Mouse (Mus musculus): ENCODE measurements around the gene Tmeff2.

Tmeff2 gene

DNA sequence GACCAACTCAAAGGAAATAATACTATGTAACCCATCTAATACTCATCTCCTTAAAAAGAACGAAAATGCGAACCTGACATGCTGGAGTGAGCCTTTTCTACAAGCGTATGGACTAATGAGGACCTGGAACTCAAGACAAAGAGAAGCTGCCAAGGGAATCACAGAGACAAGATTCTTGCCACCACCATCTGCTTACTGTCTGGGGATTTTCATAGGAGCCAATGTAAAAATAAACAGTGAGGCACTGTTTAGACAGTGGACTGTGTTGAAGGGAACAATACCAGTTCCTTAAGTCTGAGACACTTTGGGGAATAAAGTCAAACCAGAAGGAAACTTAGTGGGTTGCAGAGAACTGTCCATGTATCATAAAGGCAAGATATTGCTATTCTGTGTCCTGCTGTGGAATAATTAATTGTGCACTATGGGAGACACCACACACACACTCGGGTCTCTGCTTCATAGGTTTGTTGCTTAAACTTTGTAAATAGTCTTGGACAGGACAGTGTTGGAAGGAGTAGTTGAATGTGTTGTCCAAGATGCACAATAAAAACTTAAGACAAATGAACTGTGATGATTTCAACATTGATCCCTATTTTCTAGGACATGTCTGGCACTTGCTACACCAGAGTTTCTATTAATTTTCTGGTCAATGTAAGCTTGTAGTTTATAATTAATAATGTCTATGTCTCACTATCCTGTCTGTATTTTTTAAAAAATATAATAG lies 79.1 kb downstream of the Tmeff2 start:
- no peak for DNase-seq (ENCODE audit: extremely low spot score, low read depth, low spot score)

DNA sequence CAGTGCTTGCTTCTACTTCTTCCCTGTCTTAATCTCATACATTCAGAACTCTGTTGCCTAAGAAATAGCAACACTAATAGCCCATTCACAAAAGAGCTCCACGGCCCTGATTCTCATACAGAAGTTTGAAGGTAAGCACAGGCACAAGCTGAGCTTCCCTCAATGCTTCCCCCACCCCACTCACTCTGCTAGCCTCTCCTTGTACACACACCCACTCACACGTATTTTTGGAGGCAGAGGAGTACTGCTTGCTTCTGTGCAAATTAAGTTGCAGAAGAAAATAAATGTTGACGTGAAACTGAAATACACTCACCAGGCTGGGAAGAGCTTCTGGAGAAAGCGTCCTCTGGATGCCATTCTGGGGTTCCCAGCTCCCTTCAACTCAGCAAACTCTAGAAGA lies 80.1 kb downstream of the Tmeff2 start:
- DNase-seq (ENCODE audit: extremely low spot score, low read depth, low spot score): no peak

DNA sequence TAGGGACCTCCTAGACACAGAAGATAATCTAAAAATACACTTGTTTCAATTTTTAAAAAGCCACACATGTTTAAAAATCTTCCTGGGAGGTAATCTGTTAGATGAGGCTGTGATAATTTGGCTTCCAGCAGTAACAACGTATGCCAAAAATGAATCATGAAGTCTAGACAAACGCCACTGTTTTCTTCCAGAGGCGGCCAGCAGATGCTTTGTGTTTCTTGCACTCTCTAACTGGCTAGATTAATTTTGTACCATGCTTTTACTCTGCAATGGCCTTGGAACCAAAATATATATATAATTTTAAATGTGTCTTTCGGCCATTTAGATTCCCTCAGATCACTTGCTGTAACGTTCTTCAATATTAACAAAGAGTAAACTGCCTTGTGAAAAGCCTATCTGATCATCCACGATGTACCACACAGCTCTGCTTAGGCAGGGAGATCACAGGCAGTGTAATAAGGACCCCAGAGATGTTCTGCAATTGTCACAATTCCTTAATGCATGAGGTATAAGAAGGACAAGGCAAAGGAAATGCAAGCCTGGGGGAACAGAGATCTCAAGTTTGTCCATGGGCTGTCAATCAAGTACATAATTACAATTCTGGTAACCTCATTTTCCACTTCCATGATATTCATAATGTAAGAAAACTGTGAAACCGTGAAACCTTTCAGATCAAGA lies 80.8 kb downstream of the Tmeff2 start:
- DNase-seq (ENCODE audit: extremely low spot score, low read depth, low spot score): no peak

DNA sequence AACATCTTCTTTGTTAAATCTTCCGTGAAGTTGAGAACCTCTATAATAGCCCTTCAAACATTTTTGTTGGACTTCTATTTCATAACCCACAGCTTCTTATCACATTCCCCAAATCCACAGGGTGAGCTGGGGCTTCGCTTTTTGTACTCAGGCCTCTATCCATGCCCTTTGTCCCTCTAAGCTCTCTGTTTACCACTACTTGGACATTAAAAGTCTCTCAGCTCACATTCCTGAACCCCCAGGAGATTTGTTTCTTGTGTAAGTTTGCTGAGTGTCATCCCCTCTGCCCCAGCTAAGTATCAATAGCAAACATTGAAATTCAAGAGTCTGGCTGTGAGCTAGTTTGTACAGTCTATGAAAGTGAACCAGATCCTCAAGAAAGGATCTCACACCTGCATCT lies 90.2 kb downstream of the Tmeff2 start:
- no peak for DNase-seq (ENCODE audit: extremely low spot score, low read depth, low spot score)

DNA sequence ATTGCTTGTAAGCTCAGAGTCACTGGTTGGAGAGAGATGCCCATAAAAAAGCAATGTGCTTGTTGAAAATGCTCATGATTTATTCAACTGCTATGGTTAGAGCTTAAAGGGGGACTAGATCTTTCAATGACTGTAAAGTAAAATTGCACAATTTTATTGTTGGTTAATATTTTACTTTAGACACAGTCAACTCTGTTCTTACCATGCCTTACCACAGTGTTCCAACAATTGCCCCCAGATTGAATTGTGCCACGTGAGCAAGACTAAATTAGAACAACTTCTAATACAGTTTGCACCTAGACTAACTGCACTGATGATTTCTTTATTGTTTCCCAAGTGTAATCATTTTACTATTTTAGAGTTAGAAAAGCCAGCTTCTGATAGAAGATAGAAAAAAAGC lies 94.1 kb downstream of the Tmeff2 start:
- DNase-seq (ENCODE audit: extremely low spot score, low read depth, low spot score): no peak

DNA sequence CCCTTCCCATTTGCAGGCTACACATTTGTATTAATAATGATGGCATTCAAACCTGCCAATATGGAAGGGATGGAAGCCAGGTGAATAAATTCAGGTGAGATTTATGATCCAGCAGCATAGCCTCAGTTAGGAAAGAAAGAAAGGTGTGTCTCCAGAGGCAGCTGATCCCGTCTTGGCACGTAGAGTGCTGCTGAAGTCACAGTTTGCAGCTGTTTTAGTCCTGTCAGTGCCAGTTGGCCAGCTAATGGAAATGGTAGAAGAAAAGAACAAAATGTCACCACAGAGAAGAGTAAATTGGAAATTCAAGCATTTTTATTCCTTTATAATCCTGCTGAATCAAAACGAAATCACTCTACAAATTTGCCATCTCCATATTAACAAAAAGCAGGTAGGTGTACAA lies 99.3 kb downstream of the Tmeff2 start:
- DNase-seq (ENCODE audit: extremely low spot score, low read depth, low spot score): no peak

DNA sequence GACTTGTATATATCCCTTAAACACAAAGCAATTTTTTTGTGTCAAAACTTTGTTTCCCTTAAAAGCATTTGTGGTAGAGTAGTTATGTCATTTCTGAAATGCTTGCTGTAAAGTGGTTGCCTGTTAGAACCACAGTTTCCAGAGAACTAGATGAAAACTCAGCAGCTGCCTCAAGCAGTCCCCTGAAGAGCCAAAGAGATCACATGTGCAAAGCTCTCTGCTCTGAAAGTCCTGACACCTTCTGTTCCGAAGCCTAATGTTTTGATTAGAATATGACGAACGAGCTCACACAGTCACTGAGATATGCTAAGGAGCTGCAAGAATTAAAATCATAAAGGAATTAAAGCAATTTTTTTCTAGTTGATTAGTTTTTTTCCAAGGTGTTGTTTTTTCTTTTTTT lies 107.9 kb downstream of the Tmeff2 start:
- DNase-seq (ENCODE audit: extremely low spot score, low read depth, low spot score): no peak

DNA sequence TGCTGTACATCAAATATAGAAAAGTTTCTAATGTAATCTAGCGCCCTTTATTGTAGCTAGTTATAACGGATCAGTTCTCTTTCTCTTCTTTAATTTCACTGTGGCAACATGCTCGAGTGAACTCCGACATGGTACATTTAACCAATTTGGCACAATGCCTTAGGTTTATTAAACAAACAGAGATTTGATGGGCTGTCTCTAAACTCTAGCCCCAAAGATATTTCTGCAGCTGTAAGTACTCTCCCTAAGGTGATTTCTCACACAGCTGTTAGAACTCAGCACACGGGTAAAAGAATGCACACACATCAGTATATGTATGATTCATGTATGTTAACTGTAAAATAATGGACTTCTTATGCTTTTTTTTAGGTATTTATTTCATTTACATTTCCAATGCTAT lies 139.8 kb downstream of the Tmeff2 start:
- no peak for DNase-seq (ENCODE audit: extremely low spot score, low read depth, low spot score)

DNA sequence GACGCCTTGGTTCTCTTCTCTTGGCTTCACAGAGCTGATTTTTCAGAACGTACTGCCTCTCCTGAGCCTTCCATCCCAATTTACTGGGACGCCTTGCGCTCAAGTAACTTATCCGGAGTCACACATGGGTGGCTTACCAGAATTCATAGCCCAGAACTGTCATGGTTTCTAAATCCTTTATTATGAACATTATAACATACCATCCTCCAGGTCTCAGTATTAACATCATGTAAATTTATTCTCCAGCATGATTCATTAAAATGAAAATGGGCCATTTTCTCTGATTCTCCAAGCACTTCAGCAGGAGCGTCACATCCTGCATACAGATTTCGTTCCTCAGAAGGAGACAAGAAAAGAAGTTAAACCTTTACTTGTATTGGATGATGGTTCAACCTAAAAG lies 144.4 kb downstream of the Tmeff2 start:
- DNase-seq (ENCODE audit: extremely low spot score, low read depth, low spot score): no peak

DNA sequence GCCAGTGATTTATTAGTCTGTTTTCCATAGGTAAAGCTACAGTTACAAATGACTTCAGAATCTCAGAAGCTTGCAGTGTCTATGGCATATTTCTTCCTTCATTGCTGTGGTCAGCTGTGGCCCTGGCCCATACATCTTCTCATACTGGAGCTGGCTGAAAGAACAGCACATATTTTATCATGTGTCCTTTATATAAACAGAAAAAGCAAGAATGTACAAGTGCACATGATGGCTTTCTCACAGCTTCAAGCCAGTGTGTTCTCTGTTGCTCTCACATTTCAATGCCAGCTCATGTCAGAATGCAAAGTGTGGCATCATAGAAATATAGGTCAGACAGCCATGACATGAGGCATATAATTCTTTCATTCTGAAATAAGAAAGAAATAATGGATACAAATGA lies 164.1 kb downstream of the Tmeff2 start:
- DNase-seq (ENCODE audit: extremely low spot score, low read depth, low spot score): no peak

DNA sequence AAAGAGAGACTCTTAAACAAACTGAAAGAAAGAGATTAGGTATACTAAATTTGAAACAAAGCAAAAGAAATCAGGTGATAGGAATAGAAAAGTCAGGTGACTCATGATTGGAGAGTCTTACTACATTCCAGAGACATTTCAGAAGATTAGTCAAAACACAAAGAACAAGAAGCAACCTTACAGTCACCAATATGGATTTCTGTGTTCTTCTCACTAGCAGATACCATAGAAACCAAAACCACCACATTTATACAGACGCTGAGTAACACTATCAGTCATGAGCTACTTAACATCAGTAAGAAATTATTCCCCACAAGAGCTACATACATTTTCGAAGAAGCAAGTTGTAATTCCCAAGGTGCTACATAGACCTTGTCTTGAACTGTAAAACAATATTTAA lies 165.2 kb downstream of the Tmeff2 start:
- DNase-seq (ENCODE audit: extremely low spot score, low read depth, low spot score): no peak

DNA sequence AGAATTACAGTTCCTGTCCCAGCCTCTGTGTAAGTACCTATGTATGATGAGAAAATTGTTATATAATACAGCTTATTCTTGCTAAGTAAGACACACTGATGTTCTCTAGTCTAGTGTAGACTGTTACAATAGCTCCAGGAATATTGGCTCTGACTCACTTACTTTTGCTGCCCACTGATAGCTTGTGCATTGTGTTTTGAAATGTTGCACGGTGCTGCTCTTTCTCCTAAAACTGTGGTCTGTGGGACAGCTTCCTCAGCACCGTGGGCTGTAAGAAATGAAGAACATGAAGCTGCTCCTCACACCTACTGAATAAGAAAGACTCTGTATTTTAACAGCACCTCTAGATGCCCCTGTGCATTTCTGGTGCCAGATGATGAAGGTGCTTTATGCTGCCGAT lies 168.4 kb downstream of the Tmeff2 start:
- DNase-seq (ENCODE audit: extremely low spot score, low read depth, low spot score): no peak

DNA sequence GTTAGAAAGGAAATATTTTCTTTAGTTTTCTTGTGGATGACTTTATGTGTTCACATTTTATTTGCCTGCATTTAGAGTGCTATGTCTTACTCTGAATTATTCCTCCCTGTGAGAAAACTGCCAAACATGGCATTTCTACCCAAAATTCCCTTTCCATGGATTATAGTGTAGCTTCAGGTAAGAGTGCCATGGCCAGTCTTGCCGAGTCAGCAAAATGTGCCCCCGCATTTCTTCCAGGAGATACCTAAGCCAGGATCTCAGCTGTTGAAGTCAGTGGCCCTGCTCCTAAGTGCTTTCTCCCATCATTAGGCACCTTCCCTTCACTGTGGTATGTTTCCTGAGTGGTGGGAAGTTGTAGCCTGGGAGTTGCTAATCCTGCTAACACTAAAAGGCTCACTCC lies 168.8 kb downstream of the Tmeff2 start:
- DNase-seq (ENCODE audit: extremely low spot score, low read depth, low spot score): no peak

DNA sequence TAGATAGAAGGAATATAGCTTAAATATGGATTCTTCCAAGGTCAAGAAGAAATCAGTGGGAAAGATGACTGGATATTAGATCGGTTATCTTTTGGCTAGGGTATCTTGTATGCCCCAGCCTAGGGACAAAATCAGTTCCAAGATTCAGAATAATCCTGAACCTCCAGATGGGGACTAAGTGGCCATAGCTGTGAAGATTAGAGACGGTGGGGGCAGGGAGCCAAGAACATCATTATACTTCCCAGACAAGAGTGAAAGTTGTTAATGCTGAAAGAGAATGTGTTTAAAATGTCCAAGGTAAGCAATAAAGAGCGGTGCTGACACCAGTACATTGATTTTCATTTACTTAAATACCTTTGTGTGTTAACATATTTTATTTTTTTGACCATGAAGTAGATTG lies 173.6 kb downstream of the Tmeff2 start:
- no peak for DNase-seq (ENCODE audit: extremely low spot score, low read depth, low spot score)

DNA sequence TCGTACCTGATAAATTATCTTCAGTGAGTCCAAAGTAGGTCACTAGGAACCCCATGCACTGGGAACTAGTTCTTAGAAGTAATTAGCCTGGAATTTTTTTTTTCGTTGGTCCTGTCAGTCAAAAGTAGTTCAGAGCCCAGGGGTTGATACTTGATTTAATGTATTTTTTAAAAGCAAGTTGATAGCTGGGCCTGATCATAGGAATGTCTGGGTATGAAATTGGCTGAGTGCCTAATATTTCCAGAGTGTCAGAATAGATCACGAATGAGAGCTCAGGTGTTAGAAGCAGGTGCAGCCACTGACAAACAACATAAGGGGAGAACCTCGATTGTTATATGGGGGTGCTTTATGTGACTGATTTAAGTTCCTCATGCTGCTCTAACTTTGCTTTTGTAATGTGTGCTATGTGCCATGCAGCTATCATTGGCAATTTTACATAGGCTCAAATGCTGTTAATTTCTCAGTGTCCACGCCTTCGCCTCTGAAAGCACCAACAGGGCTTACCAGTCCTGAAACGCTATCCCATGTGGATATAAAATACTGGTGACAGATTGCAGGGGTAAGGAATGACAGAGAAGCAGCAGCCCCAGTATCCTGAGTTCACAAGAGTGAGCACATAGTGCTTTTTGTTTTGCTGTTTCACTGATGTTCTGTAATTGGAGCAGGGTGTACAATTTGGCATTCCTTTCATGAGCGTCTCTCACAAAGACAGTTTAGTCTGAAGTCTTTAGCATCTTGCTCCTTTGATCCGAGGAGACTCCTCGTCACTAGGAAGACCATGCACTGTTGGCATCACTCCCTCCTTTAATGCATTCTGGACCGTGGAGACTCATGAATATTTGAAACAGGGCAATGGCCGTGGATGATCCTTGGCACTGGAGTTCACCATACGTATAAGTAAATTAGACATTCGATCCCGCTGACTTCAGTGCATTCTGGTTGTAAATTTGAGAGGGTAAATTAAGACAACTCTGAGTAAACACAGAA lies 175.6 kb downstream of the Tmeff2 start:
- no peak for DNase-seq (ENCODE audit: extremely low spot score, low read depth, low spot score)

DNA sequence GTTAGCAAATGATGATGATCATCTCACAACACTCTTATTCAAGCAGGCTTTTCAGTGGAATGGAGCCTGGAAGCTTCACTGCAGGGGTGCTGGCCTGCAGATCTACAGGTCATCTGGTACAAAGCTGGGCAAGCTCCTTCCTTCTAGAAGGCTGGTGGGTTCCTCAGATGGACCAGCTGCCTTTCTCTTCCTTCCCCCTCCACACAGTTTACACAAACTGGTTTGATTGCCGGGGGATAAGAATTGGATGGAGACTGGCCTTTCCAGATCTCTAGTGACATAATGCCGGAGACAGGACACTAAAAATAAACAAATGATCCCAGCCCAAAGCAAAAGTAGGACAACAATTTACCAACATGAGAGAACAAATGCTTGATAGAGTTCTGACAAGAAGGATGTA lies 188.5 kb downstream of the Tmeff2 start:
- no peak for DNase-seq (ENCODE audit: extremely low spot score, low read depth, low spot score)

DNA sequence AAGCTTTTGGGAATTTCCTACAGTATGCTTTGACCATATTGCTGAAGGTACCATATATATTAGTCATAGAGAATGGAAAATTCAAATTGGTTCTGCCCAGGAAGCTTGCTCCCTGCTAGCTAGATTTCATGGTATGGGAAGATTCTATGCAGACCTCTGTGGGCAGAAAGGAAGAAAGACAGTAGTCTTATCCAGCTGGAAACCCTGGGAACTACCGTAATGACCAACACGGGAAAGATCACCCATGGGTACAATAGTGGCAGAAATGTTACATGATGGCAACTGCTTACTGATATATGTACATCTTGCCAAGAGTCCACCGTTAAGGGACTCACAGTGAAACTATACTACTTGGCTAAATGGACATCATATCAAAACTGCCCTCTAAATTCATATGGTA lies 189.4 kb downstream of the Tmeff2 start:
- no peak for DNase-seq (ENCODE audit: extremely low spot score, low read depth, low spot score)

DNA sequence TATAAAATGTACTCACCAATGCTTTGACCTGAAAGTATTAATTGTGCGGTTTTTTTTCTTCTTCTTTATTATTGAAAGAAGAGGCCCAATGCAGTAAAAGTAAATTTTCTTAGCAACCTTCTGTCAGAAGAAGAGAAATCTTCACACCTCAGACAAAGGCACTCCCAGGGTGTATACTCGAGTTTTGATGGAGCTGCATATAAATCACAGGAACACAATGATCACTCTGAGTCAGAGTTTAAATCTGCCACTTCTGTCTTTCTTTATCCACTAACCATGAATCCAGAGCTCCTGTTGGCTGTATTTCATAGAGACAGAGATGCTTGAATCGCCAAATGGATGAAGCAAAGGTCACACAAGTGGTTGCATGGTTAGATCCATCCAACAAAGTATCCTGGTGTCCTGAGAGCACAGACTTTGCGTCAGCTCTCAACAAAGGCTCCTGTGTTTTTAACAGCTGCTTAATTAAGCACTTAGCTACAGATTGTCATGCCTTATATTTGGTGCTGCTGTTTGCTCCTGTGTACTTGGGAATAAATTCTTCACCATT lies 189.8 kb downstream of the Tmeff2 start:
- DNase-seq (ENCODE audit: extremely low spot score, low read depth, low spot score): no peak

DNA sequence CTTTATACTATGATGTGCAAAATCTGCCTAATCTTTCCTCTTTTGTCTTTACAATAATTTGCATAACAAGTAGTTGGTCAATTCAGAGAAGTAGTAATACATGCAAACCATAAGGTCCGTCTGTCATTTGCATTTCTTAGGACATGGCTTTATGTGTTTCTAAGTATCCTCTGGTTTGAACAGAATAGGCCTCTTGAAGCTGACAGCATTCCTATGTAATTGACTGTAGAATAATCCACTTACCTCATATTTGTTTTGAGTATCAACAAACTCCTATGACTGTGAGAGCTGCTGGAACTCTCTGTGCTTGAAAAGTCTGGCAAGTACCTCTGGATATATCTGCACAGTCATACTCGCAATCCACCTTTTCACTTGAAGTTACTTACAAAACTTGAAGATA lies 194.3 kb downstream of the Tmeff2 start:
- DNase-seq (ENCODE audit: extremely low spot score, low read depth, low spot score): no peak

DNA sequence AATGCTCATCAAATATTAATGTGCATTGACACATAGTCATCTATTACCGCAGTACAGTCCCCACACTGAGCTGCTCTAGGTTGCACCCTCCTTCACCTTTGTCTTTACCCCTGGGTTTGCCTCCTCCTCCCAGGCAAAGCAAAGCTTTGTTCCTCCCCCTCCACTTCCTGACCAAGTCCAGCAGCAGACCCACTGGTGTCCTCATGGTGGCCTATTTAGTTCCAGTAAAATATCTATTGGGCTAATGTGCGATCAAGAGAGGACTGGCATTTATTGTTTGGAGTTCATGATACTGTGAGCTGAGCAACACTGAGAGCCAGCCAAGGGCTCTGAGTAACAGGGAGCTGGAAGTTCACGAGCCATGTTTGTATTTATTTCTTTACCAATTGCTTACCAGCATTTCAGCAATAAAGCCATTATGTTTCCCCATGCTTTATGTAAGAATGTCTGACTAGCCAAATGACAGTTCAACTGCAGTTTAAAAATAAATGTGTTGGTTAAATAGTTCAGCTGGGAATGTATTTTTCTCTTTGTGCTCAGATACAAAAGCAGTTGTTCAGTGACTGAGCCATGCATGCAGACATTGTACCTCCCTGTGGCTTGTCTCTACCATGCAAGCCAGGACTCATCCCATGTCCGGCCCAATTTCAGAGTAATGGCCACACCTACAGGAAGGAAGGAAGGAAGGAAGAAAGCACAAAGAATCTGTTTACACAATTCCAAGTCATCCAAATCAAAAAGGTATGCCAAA lies 196.6 kb downstream of the Tmeff2 start:
- no peak for DNase-seq (ENCODE audit: extremely low spot score, low read depth, low spot score)
